Mouse (Mus musculus) fibroblast of lung, adult 2 months (primary cell): ENCODE measurements at regions not wholly inside any gene's neighbourhood (a gene's known extent, or its start where the extent isn't known, plus 50 kb on each side); places are given as distances from the start of the nearest gene placed in this dataset.

ENCODE experiments used
- DNase-seq: peaks from one replicate; pipeline ENCODE4 v3.0.0-alpha.2; 2011; ENCODE audit warnings: low read depth

GRCm38 (mm10) chr17:7680658-7681057, 146.4 kb downstream of the Fndc1 start:
- peak; percentile 88 for DNase-seq

DNA sequence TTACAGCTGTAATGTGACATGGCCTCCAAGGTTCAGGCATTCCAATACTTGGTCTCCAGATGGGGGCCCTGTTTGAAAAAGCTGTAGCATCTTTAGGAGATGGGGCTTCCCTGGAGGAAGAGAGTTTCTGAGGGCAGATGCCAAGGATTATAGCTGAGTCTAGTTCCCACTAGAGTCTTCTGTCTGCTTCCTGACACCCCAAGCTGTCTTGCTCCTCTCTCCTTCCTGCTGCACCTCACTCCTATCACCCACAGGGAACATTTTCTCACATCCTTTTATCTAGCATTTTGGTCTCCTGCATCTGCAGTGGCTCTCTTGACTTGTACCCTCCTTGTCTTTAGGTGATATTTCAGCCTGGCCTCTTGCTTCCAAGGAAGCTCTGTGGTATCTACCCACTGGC, 147.3 kb downstream of the Fndc1 start:
- no peak for DNase-seq

GRCm38 (mm10) chr17:7678898-7679297, 148.2 kb downstream of the Fndc1 start:
- no peak for DNase-seq

- no peak for DNase-seq
Observed at GRCm38 (mm10) chr17:7677796-7678195, 149.3 kb downstream of the Fndc1 start.

DNA sequence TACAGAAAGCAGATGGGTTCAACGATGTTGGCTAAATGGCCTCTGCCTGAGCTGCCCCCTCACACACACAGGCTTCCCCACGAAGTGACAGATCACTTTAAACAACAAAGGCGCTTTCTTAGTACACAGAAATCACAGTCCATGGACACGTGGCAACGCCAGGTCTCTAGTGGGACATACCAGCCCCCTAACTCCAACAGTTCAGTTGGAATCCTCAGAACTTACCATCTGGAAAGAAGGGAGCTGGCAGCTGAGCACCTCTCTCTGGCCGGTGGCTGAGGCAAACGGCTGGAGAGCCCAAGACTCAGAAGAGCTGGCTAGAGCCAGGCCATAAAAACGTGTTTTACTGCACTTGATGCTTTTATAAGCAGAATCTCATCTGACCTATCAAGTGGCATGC, 149.8 kb downstream of the Fndc1 start:
- DNase-seq, result no peak

- DNase-seq, result no peak
Observed at GRCm38 (mm10) chr17:7676776-7677175, 150.3 kb downstream of the Fndc1 start.

GRCm38 (mm10) chr17:7674511-7674910, 152.6 kb downstream of the Fndc1 start:
- no peak for DNase-seq

DNA sequence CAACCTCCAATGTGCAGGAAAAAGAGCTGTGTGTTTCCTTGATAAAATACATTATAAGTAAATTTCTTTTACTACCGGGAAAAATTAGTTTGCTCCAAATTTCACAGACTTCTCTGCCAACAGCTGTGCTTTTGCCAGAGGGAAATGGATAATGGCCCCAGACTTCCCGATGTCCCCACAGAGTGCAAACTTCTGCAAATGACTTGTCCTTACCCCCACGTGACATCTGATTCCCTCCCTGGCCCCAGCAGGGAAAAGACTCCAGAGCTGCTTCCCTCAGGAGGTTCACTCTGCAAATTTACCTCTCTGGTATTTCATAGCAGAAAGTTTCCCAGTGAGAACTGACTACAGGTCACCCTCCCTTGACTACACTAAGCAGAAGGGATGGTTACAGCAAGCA, 159.3 kb downstream of the Fndc1 start:
- DNase-seq, result no peak

DNA sequence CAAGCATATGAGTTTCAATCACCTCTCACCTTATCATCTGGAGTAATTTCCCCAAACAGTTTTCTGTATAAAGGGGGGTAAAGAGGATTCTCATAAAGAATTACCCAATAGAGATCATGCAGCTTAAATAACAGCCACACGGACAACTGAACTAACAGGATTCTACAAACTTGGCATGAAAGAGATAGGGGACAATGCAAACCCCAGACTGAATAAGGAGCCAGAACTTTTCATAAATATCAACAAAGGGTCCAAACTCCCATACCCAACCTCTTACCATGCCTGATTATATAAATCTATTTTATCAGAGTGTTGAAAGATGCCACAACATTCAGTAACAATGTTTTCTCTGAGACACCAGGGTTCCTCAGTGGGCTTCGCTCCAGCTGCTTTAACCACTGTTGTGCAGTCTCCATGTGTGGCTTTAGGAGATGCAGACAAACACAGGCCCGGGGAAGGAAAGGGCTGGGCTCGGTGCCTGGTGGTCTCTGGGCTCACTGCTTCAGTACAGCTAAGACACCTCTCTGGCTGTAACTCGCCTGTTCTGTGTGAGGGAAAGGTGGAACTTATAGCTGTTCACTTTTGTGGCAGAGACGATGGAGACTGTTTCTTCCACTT, 160.2 kb downstream of the Fndc1 start:
- no peak for DNase-seq

GRCm38 (mm10) chr17:7666207-7666606, 160.9 kb downstream of the Fndc1 start:
- no peak for DNase-seq

GRCm38 (mm10) chr17:7665686-7666085, 161.4 kb downstream of the Fndc1 start:
- DNase-seq, result no peak

DNA sequence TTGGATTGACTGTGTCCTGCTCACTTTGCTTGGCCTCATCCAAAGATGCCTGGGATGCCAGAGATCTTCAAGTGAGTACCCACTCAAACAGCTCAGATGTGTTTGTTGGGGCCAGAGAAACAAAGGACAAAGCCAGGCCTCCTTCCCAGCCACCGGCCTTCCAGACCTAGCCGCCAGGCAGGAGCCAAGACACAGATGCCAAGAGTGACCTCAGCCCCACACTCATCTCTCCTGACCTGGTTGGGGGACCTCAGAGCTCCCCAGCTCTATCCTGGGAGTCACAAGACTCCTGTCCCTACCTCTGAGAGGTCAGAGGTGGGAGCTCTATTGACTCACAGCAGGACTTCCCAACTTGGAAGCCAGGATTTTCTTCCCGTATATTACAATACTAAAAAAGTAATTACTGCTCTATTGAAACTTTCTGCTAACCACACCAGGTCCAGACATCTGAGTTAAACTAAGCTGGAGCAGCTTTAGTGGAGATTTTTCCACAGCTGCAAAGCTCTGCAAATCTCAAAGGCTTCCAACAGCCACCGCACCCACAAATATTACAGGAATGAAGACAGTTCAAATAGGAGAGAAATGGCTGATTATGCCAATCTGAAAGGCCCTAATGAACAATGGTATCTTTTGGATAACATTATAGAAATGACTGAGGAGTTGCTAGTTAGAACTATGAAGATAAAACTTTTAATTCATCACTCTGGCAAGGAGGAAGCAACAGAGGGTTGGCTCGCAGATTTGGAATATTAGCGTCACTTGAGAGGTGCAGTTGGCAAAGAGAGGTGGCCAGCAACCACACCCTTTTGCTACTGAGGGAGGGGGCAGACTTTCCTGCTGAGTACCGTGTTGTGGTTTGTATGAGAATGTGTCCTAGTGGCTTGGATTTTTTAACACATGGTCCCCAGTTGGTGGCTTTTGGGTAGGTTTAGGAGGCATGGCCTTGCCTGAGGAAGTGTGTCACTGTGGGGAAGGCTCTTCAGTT, 162.9 kb downstream of the Fndc1 start:
- DNase-seq, result peak; percentile 87

DNA sequence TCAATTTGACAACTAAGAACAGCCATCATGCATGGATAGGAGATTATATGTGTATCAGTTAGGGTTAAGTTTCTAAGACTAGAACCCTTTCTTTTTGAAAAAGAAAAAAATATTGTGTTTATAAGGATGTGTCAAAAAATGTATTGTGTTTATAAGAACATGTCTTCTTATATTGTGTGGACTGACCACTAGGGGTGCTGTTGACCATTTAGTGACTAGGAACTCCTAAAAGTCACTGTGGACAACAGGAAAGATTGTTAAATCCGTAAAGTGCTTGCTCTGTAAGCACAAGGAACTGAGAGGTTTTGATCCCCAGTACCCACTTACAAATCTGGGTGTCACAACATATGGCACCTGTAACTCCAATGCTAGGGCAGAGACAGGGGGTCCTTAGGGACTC, 170.6 kb downstream of the Fndc1 start:
- no peak for DNase-seq

DNA sequence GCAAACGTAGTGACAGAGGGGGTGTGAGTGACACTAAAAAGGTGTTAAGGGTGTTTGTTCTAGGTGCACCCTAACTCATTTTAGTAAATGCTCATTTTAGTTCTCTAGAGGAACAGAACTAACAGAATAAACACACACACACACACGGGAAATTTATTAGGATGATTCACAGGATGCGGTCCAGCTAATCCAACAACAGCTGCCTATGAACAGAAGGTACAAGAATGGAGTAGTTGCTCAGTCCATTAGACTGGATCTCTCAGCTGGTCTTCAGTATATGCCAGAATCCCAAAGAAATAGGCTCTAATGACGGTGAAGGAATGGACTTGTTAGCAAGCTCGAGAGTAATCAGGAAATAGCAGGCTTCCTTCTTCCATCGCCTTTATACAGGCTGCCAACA, 171.1 kb downstream of the Fndc1 start:
- DNase-seq, result no peak

DNA sequence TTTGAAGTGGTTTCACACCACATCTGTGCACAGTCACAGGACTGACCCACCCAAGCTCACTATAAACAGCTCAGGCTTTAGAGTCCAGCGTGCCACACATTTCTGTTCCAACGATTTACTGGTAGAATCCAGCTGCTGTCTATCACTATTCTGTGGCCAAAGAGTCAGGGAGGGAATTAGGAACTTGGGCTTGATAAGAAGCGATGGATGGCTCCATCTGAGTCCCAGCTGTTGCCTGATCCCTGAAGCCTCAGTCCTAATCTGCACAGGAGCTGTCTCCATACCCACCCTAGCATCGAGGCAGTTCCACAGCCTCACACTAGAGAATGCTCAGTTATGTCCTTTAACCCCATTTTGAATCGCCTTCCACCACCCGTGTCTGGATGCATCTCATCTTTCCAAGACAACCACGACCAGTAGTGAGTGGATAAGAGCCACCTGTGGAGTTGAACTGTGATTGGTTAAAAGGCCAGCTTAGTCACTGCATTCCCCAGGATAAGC, 173.0 kb downstream of the Fndc1 start:
- no peak for DNase-seq

GRCm38 (mm10) chr17:7652037-7652436, 175.1 kb downstream of the Fndc1 start:
- DNase-seq, result no peak

- DNase-seq, result peak; percentile 70
Observed at GRCm38 (mm10) chr17:7650417-7650816, 176.7 kb downstream of the Fndc1 start.

DNA sequence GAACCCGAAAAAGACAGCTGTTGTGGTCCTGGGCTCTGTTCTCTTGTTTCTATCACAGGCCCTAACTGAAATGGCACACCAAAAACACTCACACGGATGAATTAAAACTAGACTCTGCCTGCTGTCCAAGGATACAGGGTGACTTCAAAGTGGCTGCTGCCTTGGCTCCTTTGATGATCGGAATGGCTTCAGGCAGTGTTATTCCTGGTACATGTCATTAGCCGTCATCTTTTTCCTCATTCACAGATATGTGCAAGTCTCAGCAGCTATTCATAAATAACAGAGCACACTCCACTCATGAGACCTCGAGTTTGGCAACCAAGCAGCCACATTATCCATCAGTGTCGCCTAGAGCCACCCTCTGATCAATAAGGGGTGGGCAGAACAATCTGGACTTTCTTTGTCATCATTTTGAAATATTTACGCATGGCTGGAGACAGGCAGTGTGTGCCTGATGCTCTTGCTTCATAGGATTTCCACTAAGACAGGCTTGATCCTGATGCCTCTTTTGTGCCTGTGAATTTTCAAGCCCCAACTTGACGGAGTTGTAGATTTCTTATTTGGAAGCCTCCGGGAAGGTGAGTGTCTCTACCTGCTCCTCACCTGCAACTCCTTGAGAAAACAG, 182.1 kb downstream of the Fndc1 start:
- no peak for DNase-seq

DNA sequence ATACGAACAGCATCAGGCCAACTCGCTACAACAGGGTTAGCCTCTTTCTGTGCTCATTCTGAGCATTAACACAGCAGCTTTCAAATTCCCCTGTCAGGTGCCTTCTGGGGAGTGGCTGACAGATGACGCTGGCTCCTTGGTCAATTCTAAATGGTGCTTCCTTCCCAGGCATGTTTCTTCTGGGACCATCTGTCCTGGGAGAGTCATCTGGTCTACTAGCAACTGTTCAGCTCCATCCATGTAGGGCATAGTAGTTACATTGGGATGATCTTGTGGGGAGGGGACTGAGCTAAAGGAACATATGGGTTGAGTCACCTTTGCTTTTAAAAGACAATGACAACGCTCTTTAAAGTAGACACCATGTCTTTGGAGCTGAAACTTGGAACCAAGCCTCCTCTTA, 183.5 kb downstream of the Fndc1 start:
- DNase-seq, result no peak

DNA sequence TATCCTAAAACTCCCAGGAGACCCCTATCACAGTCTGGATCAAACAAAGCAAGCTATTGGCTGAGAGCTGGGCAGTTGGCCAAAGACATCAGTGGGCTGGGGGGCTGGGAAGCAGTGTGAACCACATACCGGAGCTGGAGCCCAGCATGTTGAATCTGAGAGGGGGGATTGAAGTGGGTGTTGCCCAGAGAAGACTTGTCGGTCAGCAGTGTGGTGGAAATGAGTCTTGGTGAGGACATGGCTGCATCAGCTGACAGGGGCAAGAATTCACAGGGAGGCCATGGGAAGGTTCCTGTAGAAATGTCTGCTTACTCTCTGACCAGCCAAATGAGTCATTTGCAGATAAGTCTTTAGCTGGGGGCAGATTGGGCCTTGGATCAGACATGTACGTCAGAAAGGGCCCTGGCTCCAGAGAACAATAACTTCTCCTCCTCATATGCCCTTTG, 184.6 kb downstream of the Fndc1 start:
- DNase-seq, result peak; percentile 77

GRCm38 (mm10) chr17:7634291-7634664, 192.8 kb downstream of the Fndc1 start:
- DNase-seq, result no peak

GRCm38 (mm10) chr17:7633382-7634290, 193.5 kb downstream of the Fndc1 start:
- DNase-seq, result no peak
